Mouse (Mus musculus): ENCODE measurements at regions not wholly inside any gene's neighbourhood (a gene's known extent, or its start where the extent isn't known, plus 50 kb on each side); places are given as distances from the start of the nearest gene placed in this dataset.

DNA sequence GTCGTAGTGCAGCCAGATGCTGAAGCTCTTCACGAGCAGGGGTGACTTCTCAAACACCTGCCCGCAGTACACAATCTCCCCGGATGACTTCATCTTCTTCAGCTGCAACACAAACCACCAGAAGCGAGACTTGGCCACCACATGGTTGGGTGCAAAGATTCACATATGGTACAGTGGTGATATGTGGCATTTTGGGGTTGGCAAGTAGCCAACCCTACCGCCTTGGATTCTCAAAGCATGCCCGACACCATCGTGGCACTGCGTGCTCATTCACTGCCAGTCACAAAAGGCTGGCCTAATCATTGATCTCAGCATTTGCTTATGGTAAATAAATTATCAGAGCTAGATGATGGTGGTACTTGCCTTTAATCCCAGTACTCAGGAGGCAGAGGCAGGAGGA, 173.4 kb downstream of the Zfp36l1 start:
- ATAC-seq (replicated peaks; ENCODE audit: low FRiP score) (no peak), DNase-seq (ENCODE audit: low spot score) (no peak)
- Histone ChIP-seq H3K4me2 (no peak overlapping the region), H3K4me3 (ENCODE audit: low read depth, low read length) (no peak overlapping the region), H3K27ac (ENCODE audit: low read depth, low read length) (no peak overlapping the region), H3K9me3 (ENCODE audit: control insufficient read depth, low read length) (no peaks in the 10 kb centered on the region), H3K9ac (ENCODE audit: low read depth, low read length) (no peak overlapping the region), H3K4me1 (replicated peaks; ENCODE audit: control insufficient read depth, insufficient read depth, low read length) (peaks cover 28% of the 10 kb centered on the region), H3K36me3 (ENCODE audit: control insufficient read depth, insufficient read depth, low read length) (no peaks in the 10 kb centered on the region), H3K27me3 (replicated peaks; ENCODE audit: control insufficient read depth, insufficient read depth, low read length) (no peaks in the 10 kb centered on the region)
- 87% methylated on average over 9 of the region's 9 CpGs for WGBS

DNA sequence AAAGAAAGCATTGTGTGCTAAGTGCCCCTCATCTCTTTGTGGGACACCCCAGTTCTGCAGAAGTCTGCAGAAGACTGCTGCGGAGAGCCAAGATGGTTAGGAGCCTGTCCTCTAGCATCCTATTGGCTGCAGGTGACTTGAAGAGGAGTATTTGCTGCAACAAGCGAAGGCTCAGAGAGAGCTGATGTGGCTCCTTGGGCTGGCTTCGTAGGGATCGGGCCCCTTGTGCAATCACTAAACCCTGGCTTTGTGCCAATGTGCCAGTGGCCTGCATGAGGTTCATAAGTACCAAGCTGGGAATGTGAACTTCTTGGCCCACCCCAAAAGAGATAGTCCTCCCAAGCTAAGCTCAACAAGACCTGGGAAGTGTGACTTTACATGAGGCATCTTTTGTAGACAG, 174.9 kb downstream of the Zfp36l1 start:
- DNase-seq (ENCODE audit: low spot score) (no peak), ATAC-seq (replicated peaks; ENCODE audit: low FRiP score) (no peak)

DNA sequence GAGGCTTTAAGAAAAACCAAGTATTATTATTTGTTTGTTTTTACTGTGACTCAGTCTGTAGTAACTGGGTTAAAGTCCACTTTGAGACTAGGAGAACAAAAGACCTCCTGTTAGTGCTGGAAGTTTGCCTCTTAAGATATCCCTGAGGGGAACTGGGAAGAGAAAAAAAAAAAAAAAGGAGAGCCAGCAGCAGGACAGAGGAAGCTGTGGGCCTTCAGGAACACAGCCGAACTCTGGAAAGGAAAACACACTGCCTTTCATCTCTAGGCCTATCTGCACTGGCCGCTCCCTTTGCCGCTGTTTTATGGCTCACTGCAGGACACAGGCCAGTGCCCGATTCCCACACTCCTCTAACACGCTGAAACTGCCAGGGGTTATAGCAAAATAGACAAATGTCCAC, 176.1 kb downstream of the Zfp36l1 start:
- ATAC-seq (replicated peaks; ENCODE audit: low FRiP score) (no peak), DNase-seq (ENCODE audit: low spot score) (no peak)
- Histone ChIP-seq H3K36me3 (ENCODE audit: control insufficient read depth, insufficient read depth, low read length) (no peaks in the 10 kb centered on the region), H3K27me3 (replicated peaks; ENCODE audit: control insufficient read depth, insufficient read depth, low read length) (no peaks in the 10 kb centered on the region), H3K27ac (ENCODE audit: low read depth, low read length) (no peak overlapping the region), H3K4me2 (no peak overlapping the region), H3K4me3 (ENCODE audit: low read depth, low read length) (no peak overlapping the region), H3K9ac (ENCODE audit: low read depth, low read length) (no peak overlapping the region), H3K4me1 (replicated peaks; ENCODE audit: control insufficient read depth, insufficient read depth, low read length) (peaks cover 8% of the 10 kb centered on the region; the same call in 1 of the 2 replicates), H3K9me3 (ENCODE audit: control insufficient read depth, low read length) (no peaks in the 10 kb centered on the region)
- WGBS = 48% methylated on average over 5 of the region's 5 CpGs

More for the DNA sequence above, 174.9 kb downstream of the Zfp36l1 start:
- no peak overlapping the region for H3K9ac ChIP-seq (ENCODE audit: low read depth, low read length)
- H3K4me2 ChIP-seq = no peak overlapping the region
- WGBS = 87% methylated on average over 4 of the region's 4 CpGs
- H3K4me1 ChIP-seq (replicated peaks; ENCODE audit: control insufficient read depth, insufficient read depth, low read length) = peaks cover 13% of the 10 kb centered on the region
- no peak overlapping the region for H3K27ac ChIP-seq (ENCODE audit: low read depth, low read length)
- H3K36me3 ChIP-seq (ENCODE audit: control insufficient read depth, insufficient read depth, low read length) = no peaks in the 10 kb centered on the region
- H3K27me3 ChIP-seq (replicated peaks; ENCODE audit: control insufficient read depth, insufficient read depth, low read length) = no peaks in the 10 kb centered on the region
- no peaks in the 10 kb centered on the region for H3K9me3 ChIP-seq (ENCODE audit: control insufficient read depth, low read length)
- no peak overlapping the region for H3K4me3 ChIP-seq (ENCODE audit: low read depth, low read length)

DNA sequence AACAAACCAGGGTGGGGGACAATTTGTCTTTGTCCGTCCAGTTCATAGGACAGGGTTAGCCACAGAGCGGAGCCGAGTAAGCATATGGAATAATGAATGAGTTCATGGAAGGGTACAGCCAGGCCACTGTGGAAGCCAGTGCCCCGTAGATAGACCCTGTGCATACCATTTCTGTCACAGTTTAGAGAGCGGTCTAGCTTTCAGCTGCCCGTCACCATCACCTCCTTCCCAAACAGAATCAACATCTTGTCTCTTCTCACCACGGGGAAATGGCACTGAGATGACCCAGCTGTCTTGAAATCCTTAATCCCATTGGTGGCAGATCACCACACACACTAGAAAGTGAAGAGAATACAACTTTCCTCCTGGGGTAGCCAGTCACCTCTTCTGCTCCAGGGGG, 178.7 kb downstream of the Zfp36l1 start:
- DNase-seq (ENCODE audit: low spot score) (no peak), ATAC-seq (replicated peaks; ENCODE audit: low FRiP score) (no peak)
- Histone ChIP-seq H3K36me3 (ENCODE audit: control insufficient read depth, insufficient read depth, low read length) (no peaks in the 10 kb centered on the region), H3K27ac (ENCODE audit: low read depth, low read length) (no peak overlapping the region), H3K9me3 (ENCODE audit: control insufficient read depth, low read length) (no peaks in the 10 kb centered on the region), H3K4me2 (no peak overlapping the region), H3K27me3 (replicated peaks; ENCODE audit: control insufficient read depth, insufficient read depth, low read length) (no peaks in the 10 kb centered on the region), H3K4me1 (replicated peaks; ENCODE audit: control insufficient read depth, insufficient read depth, low read length) (0 out of 2 replicates have a peak, but pooled peaks cover 8% of the 10 kb centered on the region), H3K9ac (ENCODE audit: low read depth, low read length) (no peak overlapping the region), H3K4me3 (ENCODE audit: low read depth, low read length) (no peak overlapping the region)
- 72% methylated on average over 7 of the region's 7 CpGs for WGBS

- no peak for ATAC-seq (replicated peaks; ENCODE audit: low FRiP score)
- Histone ChIP-seq H3K36me3 (ENCODE audit: control insufficient read depth, insufficient read depth, low read length) (no peaks in the 10 kb centered on the region), H3K27ac (ENCODE audit: low read depth, low read length) (no peak overlapping the region), H3K9me3 (ENCODE audit: control insufficient read depth, low read length) (no peaks in the 10 kb centered on the region), H3K9ac (ENCODE audit: low read depth, low read length) (no peak overlapping the region), H3K27me3 (replicated peaks; ENCODE audit: control insufficient read depth, insufficient read depth, low read length) (no peaks in the 10 kb centered on the region), H3K4me1 (replicated peaks; ENCODE audit: control insufficient read depth, insufficient read depth, low read length) (0 out of 2 replicates have a peak, but pooled peaks cover 8% of the 10 kb centered on the region), H3K4me2 (no peak overlapping the region), H3K4me3 (ENCODE audit: low read depth, low read length) (no peak overlapping the region)
- no peak for DNase-seq (ENCODE audit: low spot score)
- WGBS = 82% methylated on average over 7 of the region's 7 CpGs
Measured at GRCm38 (mm10) chr12:79932905-79933304, 179.9 kb downstream of the Zfp36l1 start.

- Histone ChIP-seq H3K9ac (ENCODE audit: low read depth, low read length) (no peak overlapping the region), H3K27me3 (replicated peaks; ENCODE audit: control insufficient read depth, insufficient read depth, low read length) (no peaks in the 10 kb centered on the region), H3K4me3 (ENCODE audit: low read depth, low read length) (no peak overlapping the region), H3K4me1 (replicated peaks; ENCODE audit: control insufficient read depth, insufficient read depth, low read length) (0 out of 2 replicates have a peak, but pooled peaks cover 3% of the 10 kb centered on the region), H3K9me3 (ENCODE audit: control insufficient read depth, low read length) (no peaks in the 10 kb centered on the region), H3K27ac (ENCODE audit: low read depth, low read length) (no peak overlapping the region), H3K4me2 (no peak overlapping the region), H3K36me3 (ENCODE audit: control insufficient read depth, insufficient read depth, low read length) (no peaks in the 10 kb centered on the region)
- ATAC-seq (replicated peaks; ENCODE audit: low FRiP score) (0 out of 2 replicates have a peak, but pooled peaks have one; percentile 29), DNase-seq (ENCODE audit: low spot score) (no peak)
- WGBS = 67% methylated on average over 5 of the region's 5 CpGs
Measured at GRCm38 (mm10) chr12:79931455-79931854, 181.4 kb downstream of the Zfp36l1 start.

- Histone ChIP-seq H3K4me2 (no peak overlapping the region), H3K27me3 (replicated peaks; ENCODE audit: control insufficient read depth, insufficient read depth, low read length) (no peaks in the 10 kb centered on the region), H3K4me1 (replicated peaks; ENCODE audit: control insufficient read depth, insufficient read depth, low read length) (peaks cover 8% of the 10 kb centered on the region; the same call in 1 of the 2 replicates), H3K9ac (ENCODE audit: low read depth, low read length) (no peak overlapping the region), H3K9me3 (ENCODE audit: control insufficient read depth, low read length) (no peaks in the 10 kb centered on the region), H3K36me3 (ENCODE audit: control insufficient read depth, insufficient read depth, low read length) (no peaks in the 10 kb centered on the region), H3K4me3 (ENCODE audit: low read depth, low read length) (no peak overlapping the region), H3K27ac (ENCODE audit: low read depth, low read length) (no peak overlapping the region; the same call in 1 of the 2 replicates)
- no peak for DNase-seq (ENCODE audit: low spot score)
- WGBS = 70% methylated on average over 6 of the region's 6 CpGs
- no peak for ATAC-seq (replicated peaks; ENCODE audit: low FRiP score)
Measured at GRCm38 (mm10) chr12:79929846-79930245, 183.0 kb downstream of the Zfp36l1 start.

GRCm38 (mm10) chr12:79928739-79929380, 184.0 kb downstream of the Zfp36l1 start:
- Histone ChIP-seq H3K9ac (ENCODE audit: low read depth, low read length) (no peak overlapping the region), H3K36me3 (ENCODE audit: control insufficient read depth, insufficient read depth, low read length) (no peaks in the 10 kb centered on the region), H3K4me1 (replicated peaks; ENCODE audit: control insufficient read depth, insufficient read depth, low read length) (peaks cover 8% of the 10 kb centered on the region; the same call in 1 of the 2 replicates), H3K27ac (ENCODE audit: low read depth, low read length) (no peak overlapping the region; the same call in 1 of the 2 replicates), H3K9me3 (ENCODE audit: control insufficient read depth, low read length) (no peaks in the 10 kb centered on the region), H3K4me2 (no peak overlapping the region), H3K27me3 (replicated peaks; ENCODE audit: control insufficient read depth, insufficient read depth, low read length) (no peaks in the 10 kb centered on the region), H3K4me3 (ENCODE audit: low read depth, low read length) (no peak overlapping the region)
- ATAC-seq (replicated peaks; ENCODE audit: low FRiP score) (no peak), DNase-seq (ENCODE audit: low spot score) (no peak)
- 51% methylated on average over 6 of the region's 6 CpGs for WGBS

DNA sequence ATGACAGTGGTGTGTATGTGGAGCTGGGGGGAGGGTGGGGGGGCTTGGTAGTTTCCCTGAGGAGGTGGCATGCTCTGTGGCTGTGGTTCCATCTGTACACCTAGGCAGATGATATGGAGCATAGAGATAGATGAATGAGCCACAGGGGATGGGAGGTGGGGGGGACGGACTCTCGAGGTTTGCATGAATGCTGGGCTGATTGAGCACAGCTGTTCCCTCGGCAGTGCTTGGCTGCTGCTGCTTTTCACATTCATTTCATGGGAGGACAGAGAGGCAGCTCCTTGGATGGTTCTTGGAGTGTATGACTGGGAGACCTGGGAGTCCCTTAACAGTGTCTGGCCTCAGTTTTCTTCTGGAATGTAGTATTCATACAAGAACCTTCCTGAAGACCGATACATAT, 184.5 kb downstream of the Zfp36l1 start:
- Histone ChIP-seq H3K4me1 (replicated peaks; ENCODE audit: control insufficient read depth, insufficient read depth, low read length) (peaks cover 8% of the 10 kb centered on the region; the same call in 1 of the 2 replicates), H3K4me3 (ENCODE audit: low read depth, low read length) (no peak overlapping the region), H3K4me2 (no peak overlapping the region), H3K9me3 (ENCODE audit: control insufficient read depth, low read length) (no peaks in the 10 kb centered on the region), H3K9ac (ENCODE audit: low read depth, low read length) (no peak overlapping the region), H3K27me3 (replicated peaks; ENCODE audit: control insufficient read depth, insufficient read depth, low read length) (no peaks in the 10 kb centered on the region), H3K36me3 (ENCODE audit: control insufficient read depth, insufficient read depth, low read length) (no peaks in the 10 kb centered on the region), H3K27ac (ENCODE audit: low read depth, low read length) (no peak overlapping the region)
- 60% methylated on average over 4 of the region's 4 CpGs for WGBS
- ATAC-seq (replicated peaks; ENCODE audit: low FRiP score) = no peak
- no peak for DNase-seq (ENCODE audit: low spot score)

Data from liver, embryonic 11.5 days (tissue).